Mouse (Mus musculus) cerebellum, postnatal 14 days (tissue): ENCODE results near the gene Prkn.
A peak's percentile ranks its signal among the peaks of the same experiment; 100 is the strongest.

Experiments used
- DNase-seq, 2 experiments: peaks; one replicate each; pipeline ENCODE4 v3.0.0; 2021; ENCODE audit warnings: mixed read lengths in 2 of 2

Gene Prkn

DNA sequence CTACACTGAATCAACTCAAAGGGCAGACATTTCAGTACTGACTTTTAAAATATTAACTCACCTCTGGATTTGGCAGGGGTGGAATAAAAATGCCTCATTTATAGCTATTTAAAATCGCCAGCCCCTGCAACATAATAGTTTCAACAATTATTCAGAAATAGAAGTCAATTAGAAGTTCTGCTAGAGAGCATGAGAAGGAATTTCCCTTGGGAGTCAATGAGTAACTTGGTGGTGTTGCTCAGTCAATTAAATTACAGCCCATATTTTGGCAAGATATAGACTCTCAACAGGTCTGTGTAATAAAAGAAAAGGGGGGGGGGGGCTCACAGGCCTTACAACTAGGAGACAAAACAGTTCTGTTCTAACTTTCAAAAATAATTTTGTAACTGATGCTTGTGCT lies 821.7 kb downstream of the Prkn start:
- DNase-seq = no peak

DNA sequence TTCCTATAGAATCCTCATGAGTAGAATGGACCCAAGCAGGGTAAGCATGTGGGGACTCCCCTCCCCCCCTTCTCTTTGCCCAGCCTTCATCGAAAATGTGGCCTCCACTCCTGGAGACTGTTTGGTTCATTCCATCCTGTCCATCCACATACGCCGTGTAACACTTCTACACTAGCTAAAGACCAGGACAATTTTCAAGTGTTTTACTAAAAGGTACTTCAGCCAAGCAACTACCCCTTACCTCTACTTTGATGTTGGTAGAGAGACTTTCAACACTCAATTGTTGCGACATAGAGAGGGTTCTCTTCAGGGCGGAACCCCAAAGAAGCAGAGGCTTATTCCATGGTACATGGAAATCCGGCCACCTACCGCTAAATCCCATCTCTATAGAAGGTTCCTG lies 823.3 kb downstream of the Prkn start:
- DNase-seq = no peak

DNA sequence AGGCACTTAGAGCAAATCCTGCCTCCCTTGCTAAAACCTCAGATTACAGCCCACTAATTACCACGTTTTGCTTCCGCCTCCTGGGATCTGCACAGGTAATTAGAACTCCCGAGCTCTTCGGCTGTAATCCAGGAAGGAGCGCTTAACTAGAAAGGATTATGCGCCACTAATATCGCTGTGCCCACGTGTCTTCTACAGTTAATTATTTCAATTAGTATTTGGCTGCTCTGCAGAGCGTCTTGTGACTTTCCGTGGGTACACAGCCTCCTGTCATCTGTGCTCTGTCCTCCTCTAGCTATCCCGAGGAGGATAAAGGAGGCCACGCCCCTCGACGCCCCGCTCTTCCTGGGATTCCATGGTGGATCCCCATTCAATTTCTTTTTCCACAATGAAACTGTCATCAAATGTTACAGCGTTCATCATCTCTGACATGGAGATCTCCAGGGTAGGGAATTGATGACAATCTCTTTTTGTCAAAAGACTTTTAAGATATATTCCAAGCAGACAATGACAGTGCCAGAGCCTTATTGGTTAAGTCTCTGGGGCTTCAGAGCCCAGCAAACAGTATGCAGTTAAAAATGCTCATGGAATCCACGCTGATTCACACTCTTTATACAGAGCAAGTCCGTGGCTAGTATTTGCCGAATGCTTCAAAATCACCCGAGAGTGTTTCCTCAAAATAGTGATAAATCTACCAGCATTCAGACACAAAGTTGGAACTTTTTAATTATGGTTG lies 824.6 kb downstream of the Prkn start:
- peak; percentile 8 to 19 for DNase-seq

DNA sequence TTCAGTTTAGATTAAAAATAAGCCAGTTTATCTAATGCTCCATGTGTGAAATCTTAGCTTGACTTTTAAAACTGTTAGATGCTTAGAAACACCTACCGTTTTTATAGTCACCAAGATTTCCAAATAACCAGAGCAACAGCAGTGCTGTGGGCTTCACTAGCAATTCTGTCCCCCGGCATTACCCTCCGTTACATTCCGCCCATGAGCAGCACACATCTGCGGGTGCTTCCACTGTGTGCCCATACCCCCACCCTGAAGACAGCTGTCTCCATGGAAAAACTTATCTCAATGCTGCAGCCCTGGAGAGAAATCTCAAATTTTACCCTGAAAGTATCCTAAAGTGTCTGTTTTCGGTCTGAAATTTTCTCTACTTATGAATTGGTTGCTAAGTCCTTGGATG lies 839.5 kb downstream of the Prkn start:
- no peak for DNase-seq

DNA sequence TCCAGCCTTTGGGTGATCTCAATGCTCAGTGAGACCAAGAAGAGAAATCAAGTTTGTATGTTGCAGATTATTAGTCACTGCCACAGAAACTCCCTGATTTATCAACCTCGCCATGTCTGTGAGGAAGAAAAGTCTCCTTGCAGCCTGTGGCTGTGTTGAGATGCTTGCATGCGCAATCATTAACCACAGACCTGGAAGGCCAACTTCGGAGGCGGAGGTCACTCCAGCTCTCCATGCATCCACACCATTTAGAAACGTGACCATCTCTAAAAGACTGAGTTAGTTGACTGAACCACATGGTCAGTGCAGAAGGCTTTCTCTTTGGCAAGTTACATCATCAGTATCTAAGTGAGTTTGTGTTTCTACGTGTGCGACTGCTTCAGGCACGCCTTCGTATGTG lies 840.3 kb downstream of the Prkn start:
- DNase-seq = no peak

DNA sequence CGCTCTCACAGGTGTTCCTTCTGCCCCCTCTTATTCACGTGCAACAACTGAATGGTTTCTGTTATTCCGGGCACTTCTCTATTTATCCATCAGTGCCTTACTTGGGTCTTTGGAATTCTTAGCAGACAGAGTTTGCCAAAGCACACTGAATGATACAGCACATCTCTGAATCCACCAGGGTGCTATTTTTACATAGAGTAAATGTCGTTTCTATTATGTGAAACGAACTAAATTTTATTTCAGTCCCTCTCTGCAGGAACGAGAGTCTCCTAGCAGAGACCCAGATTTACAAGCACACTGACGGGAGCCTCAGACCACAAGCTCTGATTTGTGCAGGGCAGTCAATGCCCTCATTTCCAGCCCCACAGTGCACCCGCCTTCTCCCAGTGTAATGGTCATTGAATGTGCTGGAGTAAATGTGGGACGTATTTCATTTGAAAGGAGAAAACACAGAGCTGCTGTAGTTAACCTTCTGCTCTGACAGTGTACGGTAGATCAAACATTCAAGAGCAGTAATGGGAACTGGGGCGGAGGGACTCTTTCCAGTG lies 841.7 kb downstream of the Prkn start:
- no peak for DNase-seq

DNA sequence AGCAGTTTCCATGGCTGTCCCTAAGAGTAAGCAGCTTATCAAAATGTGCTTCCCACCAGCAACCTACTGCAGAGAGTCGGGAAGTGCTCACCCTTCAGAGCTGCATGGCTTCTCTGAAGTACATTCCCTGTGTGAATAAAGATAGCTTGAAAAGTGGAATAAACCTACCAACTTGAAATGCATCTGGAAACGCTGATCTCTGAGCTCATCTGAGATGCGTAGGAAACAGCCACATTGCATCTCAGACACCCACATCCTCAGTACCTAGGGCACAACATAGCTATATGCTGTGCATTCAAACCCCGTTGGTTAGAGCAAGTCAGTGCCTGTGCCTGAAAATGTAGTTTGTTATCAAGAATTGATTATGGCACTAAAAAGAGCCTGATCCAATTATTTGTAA lies 864.8 kb downstream of the Prkn start:
- DNase-seq = no peak

DNA sequence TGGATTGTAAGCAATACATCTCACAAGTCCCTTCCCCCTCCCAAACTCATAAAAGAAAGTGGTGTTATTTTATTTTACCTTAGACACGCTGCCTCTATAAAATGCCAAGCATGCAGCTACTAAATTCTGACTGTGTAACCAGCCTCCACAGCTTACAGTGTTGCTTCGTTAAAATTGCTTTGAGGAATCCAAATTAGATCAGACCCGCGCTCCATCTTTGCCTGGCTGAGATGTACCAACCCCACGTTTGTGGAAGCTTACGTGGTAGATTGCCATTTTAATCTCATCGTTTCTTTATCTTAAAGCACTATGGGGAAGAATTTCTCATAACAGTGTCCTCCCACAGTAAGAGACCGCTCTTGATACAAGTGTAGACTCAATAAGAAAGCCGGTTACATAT lies 865.6 kb downstream of the Prkn start:
- DNase-seq = no peak

DNA sequence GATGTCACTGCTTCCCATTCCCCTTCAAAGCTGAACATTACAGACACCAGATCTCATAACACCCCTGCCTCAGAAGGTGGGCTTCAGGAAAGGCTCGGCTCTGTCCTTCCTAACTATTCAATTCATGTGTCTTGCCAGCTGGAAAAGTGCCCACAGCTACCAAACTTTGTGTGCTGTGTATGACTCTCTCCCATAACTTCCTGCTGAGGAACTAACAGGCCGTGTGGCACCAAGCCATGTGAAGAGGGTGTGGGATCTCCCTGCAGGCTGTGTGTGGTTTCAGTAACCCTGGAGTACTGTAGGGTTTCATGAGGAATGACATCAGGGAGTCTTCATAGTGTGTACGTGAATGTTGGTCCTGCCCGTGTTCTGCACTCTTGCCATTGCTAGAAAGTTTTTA lies 871.9 kb downstream of the Prkn start:
- no peak for DNase-seq

DNA sequence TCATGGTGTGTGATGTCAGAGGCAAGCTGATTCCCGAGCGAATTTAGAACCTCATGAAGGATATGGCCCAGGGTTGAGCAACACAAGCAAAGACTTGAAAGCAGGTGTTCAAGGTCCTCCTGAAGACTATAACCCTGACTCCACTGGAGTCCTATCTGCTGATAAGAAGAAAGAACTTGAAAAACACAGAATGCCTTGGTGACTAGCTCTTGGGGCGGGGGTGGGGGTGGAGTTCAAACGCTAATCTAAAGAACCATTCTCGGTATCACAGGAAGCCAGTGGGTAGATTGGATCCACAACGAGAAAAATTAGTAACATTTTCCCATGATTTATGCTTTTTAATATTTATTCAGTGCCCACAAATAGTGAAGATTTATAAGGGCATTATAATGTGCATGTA lies 879.6 kb downstream of the Prkn start:
- no peak for DNase-seq

DNA sequence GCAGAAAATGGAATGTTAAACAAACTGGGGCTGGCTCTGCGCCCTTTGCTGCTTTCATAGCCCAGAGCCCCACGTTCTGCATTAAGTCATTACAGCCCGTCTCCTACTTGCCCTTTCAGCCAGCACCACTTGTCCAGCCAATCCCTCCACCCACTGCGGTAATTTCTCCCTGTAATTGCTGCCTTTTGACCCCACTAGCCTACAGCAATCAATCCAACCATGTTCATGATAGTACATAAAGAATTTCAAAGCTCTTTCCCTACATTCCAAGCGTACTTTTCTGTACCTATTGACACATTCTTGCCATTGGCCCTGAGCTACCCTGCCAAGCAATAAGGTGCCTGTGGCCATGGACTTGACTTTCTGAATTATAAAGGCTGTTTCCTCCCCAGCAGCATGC lies 881.7 kb downstream of the Prkn start:
- DNase-seq = no peak

DNA sequence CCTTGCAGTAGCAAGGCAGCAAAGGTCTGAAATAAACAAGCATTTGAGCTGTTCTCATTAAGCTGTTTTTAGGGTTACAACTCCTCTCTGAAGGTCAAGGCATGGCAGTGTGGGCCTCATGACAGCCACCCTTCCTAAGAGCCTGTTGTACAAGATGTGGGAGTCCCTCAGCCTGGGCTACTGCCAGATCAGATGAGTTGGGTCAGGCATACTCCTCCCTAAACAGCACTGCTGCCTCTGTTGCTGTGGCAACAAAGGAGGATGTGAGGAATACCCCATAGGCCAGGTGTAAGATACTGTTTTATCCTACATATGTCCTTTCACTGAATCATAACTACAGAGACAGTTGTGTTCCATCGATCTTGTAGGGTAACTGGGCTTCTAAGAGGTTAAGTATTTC lies 882.3 kb downstream of the Prkn start:
- DNase-seq = no peak

DNA sequence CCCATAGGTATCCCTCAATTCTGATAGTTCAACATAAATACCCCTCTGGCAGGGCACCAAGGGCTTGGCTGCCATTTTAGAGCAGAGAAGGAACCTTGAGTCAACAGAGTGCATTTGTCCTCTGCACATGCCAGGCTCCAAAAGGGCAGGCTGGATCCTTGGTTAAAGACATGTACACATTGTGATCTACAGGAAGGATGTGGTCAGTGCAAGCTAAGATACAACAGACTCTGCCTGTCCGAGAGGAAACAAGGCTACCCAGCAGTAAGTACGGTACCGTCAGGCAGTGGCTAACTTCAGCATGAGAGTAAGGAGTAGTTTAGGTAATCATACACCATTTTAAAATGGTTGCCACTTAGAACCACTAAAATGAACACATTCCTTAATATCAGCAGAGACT lies 884.0 kb downstream of the Prkn start:
- DNase-seq = no peak

DNA sequence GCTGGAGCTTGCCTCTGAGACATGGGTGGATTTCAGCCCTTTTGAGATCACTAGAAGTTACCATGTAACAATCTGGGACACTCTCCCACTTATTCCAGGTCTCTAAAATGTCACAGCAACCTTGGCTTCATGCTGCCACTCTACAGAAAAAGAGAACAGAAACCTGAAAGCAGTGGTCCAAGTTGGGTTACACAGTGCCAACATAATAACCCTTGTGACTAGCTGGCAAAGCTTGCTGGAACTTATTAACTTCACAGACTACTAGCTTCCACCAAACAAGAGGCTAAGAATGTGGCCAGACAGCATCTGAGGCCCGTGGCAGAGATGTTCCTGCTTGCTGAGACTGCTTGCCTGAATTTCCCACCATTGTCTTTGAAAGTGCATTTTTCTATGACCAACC lies 886.9 kb downstream of the Prkn start:
- DNase-seq = no peak

DNA sequence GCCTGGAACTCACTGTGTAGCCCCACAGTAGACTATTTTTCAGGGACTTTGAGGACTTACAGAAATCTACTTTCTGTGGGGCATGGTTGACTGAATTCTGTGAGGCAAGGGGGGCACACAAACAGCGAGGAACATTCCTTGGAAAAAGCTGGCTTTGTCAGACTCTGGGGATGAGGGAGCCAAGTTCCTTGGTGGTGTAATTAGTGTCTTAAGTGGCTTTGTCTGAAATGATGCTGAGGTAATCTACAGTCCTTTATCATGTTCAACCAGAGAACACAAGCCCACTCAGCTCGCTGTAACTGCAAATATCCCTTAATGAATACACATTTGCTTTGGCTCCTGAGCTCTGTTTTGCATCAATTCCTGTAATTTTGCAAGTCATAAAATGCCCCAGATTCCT lies 888.1 kb downstream of the Prkn start:
- DNase-seq = no peak

DNA sequence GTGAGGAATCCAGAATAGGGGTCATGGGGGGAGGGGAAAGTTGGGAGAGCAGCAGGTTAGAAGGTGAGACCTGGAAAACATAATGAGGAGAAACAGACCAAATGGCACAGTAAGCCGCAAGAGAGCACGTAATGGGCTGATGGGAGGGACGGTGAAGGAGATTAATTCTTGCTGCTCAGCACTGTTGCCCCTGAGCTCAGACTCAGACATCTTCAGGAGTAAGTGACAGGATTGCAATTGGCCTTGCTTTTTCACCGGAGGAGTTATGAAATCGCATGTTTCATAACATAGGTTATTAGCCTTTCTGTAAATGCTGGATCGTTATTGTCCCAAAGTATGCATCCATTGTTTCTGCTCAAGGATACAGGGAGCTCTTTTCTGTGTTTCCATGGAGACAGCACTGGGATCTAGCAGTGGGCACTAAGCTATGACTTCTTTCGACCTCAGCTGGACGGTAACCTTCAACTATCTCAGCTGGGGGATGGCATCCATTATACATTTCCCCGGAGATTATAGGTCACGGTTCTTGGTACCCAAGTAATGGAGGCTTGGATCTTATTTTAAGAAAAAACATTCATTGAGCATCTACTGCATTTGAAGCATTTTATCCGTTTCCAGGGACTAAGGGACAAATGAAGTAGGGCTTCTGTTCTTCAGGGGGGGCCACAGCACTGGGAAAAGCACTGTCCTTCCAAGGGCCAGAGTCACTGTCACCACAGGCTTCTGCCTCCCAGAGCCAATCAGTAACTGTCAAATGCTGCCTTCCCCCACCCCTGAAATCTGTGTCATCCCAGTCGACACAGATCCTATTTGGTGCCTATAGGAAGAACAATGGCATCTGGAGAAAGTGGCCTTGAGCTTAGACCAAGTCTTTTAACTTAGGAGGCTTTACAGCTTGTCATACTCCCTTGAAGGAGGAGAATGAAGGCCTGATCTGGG lies 890.7 kb downstream of the Prkn start:
- no peak for DNase-seq

DNA sequence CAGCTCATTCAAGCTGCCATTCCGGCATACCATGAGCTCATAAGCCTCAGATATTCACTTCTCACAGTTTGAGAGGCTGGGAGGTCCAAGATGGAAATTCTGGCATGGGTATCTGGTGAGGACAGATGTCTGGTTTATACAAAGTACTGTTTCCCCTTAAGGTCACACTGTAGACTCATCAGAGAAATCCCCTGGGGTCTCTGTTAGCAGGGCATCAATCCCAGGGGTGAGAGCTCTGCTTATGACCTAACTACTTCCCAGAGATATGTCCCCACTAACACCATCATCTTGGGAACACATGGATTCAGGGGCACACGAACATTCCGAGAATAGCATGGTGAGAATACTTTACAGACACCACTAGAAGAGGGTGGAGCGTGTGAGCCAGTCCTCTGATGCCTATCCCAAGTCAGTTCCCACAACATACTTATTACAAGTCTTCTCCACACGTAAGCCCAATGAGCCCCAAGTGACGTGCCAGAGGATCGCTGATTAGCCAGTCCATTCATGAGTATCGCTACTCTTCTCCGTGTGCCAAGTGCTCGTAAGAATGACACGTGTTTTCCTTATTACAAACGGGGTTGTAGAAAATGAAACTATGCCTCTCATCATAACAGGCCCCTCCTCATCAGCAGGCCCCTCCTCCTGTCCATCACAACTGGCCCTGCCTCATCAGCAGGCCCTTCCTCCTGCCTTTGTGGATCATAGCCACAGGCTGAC lies 895.1 kb downstream of the Prkn start:
- no peak for DNase-seq

DNA sequence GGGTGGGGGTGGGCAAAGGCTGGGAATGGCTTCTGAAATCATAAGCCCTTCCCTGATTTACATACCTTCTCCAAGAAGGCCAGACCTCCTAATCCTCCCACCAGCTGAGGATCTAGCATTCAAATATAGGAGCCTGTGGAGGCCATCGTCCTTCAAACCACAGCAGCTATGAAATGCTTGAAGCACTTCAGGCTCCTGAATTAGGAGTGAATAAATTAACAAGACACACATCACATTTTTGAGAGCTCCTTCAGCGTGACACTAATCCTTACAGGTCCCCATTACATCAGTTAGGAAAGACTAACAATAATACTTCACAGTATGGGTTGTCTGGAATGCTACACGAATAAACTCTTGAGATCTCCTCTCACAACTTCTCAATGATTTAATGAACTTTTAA lies 896.3 kb downstream of the Prkn start:
- DNase-seq = no peak

DNA sequence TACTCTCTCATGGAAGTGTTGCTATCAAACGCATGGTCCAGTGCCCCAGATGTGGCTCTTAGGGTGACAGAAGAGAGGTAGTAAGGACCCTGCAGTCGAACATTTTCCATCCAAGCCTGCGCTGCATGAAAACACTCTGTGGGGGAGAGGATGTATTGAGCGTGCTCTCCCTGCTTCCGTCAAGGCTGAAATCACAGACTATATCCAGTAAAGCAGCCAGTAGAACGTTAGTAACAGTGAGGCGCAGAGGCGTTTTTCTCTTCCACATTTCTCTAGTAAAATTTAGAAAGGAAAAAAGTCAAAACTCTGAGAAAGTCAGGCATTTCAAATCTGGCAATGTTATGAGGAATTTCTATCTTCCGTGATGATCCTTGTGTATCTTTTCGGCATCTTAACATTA lies 897.7 kb downstream of the Prkn start:
- no peak for DNase-seq

DNA sequence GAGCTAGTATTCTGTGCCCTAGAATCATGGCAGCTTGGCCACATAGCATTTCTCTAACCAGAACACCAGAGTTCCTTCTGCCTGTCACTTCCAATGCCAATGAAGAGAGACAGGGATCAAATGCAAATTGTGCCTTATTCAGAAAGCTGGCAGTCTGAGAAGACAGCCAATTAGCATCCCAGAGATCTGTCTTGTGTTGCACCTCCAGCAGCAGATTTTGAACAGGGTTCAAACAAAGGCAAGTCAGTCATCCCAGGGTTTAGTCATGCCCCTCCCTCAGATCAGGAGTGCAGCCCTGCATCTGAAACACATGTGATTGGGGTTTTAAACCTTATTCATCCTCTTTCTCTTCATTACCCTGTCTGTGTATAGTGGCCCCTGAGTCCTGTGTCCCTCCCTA lies 900.5 kb downstream of the Prkn start:
- DNase-seq = no peak

DNA sequence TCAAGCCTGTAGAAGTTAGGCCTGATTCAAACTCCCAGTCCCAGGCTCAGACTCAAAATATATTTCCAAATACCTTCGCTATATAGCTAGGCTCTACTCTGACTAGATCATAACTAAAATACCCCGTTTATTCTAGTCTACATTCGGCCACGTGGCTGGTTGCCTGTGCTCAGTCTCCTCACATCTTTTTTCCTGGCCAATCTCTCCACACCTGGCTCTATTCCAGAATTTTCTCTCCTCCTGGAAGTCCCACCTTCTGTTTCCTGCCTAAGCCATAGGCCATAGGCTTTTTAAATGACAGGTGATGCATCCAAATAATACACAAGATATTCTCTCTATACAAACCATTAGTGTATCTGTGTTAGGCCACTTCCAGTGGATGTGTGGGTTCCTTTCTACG lies 901.0 kb downstream of the Prkn start:
- DNase-seq = peak; percentile 39 to 43

DNA sequence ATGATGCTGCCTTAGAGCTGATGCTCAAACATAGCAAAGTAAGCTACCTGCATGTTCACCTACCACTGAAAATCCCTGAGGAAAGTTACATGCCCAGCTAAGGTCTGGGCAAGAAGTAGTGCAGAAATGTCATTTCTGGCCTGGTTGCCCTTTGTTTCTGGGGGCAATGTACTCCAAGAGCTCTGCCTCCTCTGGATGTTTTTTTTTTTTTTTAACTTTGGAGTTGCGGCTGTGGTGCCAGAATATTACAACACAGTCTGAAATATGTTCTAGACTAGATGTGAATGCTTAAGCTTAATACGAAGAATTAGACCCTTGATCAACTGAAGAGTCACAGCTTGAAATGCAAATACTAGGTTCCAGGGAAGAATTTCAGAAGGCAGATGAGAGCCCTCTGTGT lies 911.1 kb downstream of the Prkn start:
- no peak for DNase-seq

DNA sequence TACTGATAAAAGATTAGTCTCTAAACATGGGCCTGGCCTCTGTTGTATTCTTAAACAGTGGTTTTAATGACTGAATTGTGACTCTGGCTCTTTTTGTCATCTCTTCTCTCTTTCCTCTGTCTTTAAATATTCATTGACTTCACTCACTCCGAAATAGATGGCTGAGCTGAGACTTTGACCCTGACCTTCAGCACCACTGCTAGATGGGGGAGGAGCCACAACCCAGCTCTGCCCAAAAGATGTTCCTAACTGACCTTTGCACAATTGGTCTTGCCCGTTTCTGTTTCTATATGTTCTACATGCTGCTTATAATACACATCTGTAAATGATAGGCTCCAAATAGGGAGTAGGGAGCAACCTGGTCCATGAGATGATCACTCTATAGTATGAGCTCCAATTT lies 912.5 kb downstream of the Prkn start:
- no peak for DNase-seq
